Comparison of ENCODE assay signal across 9 mouse cellular contexts in the genomic region with DNA sequence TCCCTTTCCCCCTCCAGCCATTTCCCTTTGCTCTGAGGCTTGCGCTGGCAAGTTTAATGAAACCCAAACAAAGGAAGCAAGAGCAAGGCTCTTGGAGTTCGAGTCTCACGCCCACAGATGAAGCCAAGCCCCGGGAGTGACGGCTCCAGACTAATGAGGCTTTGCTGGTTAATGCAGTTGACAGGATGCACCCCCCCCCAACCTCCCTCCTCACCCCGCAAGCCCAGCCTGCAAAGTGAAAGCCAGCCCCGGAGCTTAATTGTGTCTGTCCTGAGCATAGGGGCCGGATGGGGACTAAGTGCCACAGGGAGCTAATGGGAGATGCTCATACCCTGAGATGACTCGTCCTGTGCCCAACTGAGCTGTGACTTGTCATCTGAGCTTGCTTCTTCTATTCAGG.
DNase-seq lines count a peak whose midpoint lies in the region; ATAC-seq and TF ChIP-seq lines count a peak whose summit lies in the region.
"Had no signal": no experiment of that assay in that cellular context is flagged by ENCODE, and none has a peak within 500 bp of the region (broad histone marks: within the 10 kb centered on the region; RNA-seq: fewer than 3 reads in every experiment).

No protein-coding gene starts in this region.

- no peaks in the 10 kb centered on the region; the same call in 1 of the 2 replicates for H3K27me3 ChIP-seq in heart, embryonic 14.5 days (ENCODE audit: control insufficient read depth, insufficient read depth, low read length)
- H3K27me3 ChIP-seq in midbrain, embryonic 10.5 days (ENCODE audit: low read depth, poor library complexity, severe bottlenecking): no peaks in the 10 kb centered on the region
- H3K27me3 ChIP-seq in midbrain, postnatal 0 days (ENCODE audit: insufficient read depth, low read length): no peaks in the 10 kb centered on the region
- no peaks in the 10 kb centered on the region for H3K27me3 ChIP-seq in intestine, embryonic 16.5 days (replicated peaks; ENCODE audit: control insufficient read depth, insufficient read depth, low read length)
- no peaks in the 10 kb centered on the region for H3K27me3 ChIP-seq in stomach, embryonic 16.5 days (ENCODE audit: control insufficient read depth, insufficient read depth, low read length)

- ATAC-seq in heart, embryonic 14.5 days (ENCODE audit: insufficient number of reproducible peaks, insufficient read depth, low FRiP score, low read depth): no peak
- no peak for ATAC-seq in midbrain, postnatal 0 days (ENCODE audit: low FRiP score)
- no peak for ATAC-seq in intestine, embryonic 16.5 days
- ATAC-seq in stomach, embryonic 16.5 days (ENCODE audit: insufficient read depth, low FRiP score): no peak
- no peak for ATAC-seq in inflammation-experienced regulatory T-cells, adult 6 months

- H3K9me3 ChIP-seq in heart, embryonic 14.5 days (ENCODE audit: control insufficient read depth, low read length): no peaks in the 10 kb centered on the region
- H3K9me3 ChIP-seq in midbrain, embryonic 10.5 days (replicated peaks): no peaks in the 10 kb centered on the region
- H3K9me3 ChIP-seq in midbrain, postnatal 0 days (ENCODE audit: low read length): no peaks in the 10 kb centered on the region
- no peaks in the 10 kb centered on the region for H3K9me3 ChIP-seq in intestine, embryonic 16.5 days (ENCODE audit: control insufficient read depth, low read length)
- no peaks in the 10 kb centered on the region for H3K9me3 ChIP-seq in stomach, embryonic 16.5 days (replicated peaks; ENCODE audit: control insufficient read depth, low read length)

- DNase-seq in heart, adult 11 months: no peak
- DNase-seq in midbrain, embryonic 10.5 days (ENCODE audit: low spot score): no peak
- DNase-seq in midbrain, postnatal 0 days (ENCODE audit: low spot score): no peak
- no peak for DNase-seq in adrenal gland, adult 8-10 months
- DNase-seq: thymus, adult 18-20 months had no signal

- H3K4me2 ChIP-seq in heart, embryonic 14.5 days (ENCODE audit: low read length): peak overlapping the region; percentile 12
- no peak overlapping the region for H3K4me2 ChIP-seq in midbrain, postnatal 0 days (ENCODE audit: low read depth, low read length, poor library complexity, severe bottlenecking)
- peak overlapping the region; percentile 6; the same call in 1 of the 2 replicates for H3K4me2 ChIP-seq in intestine, embryonic 16.5 days (ENCODE audit: low read depth, low read length)
- H3K4me2 ChIP-seq in stomach, embryonic 16.5 days (ENCODE audit: low read depth, low read length): peak overlapping the region; percentile 33

- H3K9ac ChIP-seq in heart, embryonic 14.5 days (ENCODE audit: low read length): no peak overlapping the region
- no peak overlapping the region for H3K9ac ChIP-seq in midbrain, postnatal 0 days (replicated peaks; ENCODE audit: low read length, poor library complexity, severe bottlenecking)
- no peak overlapping the region for H3K9ac ChIP-seq in intestine, embryonic 16.5 days (ENCODE audit: low read depth, low read length)
- H3K9ac ChIP-seq in stomach, embryonic 16.5 days (ENCODE audit: low read length): peak overlapping the region; percentile 42; the same call in 1 of the 2 replicates

- WGBS in heart, embryonic 14.5 days: 13% methylated on average over 9 of the region's 9 CpGs
- WGBS in midbrain, embryonic 10.5 days: 36% methylated on average over 9 of the region's 9 CpGs
- 16% methylated on average over 9 of the region's 9 CpGs for WGBS in midbrain, postnatal 0 days
- 13% methylated on average over 9 of the region's 9 CpGs for WGBS in intestine, embryonic 16.5 days
- WGBS in stomach, embryonic 16.5 days: 7% methylated on average over 9 of the region's 9 CpGs

- no peak for TF ChIP-seq CTCF in midbrain, postnatal 0 days (IDR thresholded peaks at IDR 0.05)

- H3K4me1 ChIP-seq in heart, embryonic 14.5 days (ENCODE audit: control insufficient read depth in 2 of 2, insufficient read depth in 2 of 2, low read length in 2 of 2): peaks cover 13 to 21% of the 10 kb centered on the region in 2 experiments
- H3K4me1 ChIP-seq in midbrain, embryonic 10.5 days: peaks cover 27% of the 10 kb centered on the region
- H3K4me1 ChIP-seq in midbrain, postnatal 0 days (ENCODE audit: insufficient read depth, low read length): peaks cover 5% of the 10 kb centered on the region; the same call in 1 of the 2 replicates
- H3K4me1 ChIP-seq in intestine, embryonic 16.5 days (ENCODE audit: control insufficient read depth, insufficient read depth, low read length): peaks cover 13% of the 10 kb centered on the region; the same call in 1 of the 2 replicates
- peaks cover 10% of the 10 kb centered on the region for H3K4me1 ChIP-seq in stomach, embryonic 16.5 days (ENCODE audit: control insufficient read depth, insufficient read depth, low read length)

- H3K36me3 ChIP-seq in heart, embryonic 14.5 days (ENCODE audit: control insufficient read depth, insufficient read depth, low read length): no peaks in the 10 kb centered on the region
- no peaks in the 10 kb centered on the region for H3K36me3 ChIP-seq in midbrain, embryonic 10.5 days
- H3K36me3 ChIP-seq in midbrain, postnatal 0 days (ENCODE audit: insufficient read depth, low read length): no peaks in the 10 kb centered on the region
- H3K36me3 ChIP-seq in intestine, embryonic 16.5 days (ENCODE audit: control insufficient read depth, insufficient read depth, low read length): no peaks in the 10 kb centered on the region
- H3K36me3 ChIP-seq in stomach, embryonic 16.5 days (ENCODE audit: control insufficient read depth, insufficient read depth, low read length): no peaks in the 10 kb centered on the region

- H3K27ac ChIP-seq in heart, embryonic 14.5 days (replicated peaks in 1 of 2; ENCODE audit: control insufficient read depth in 1 of 2, insufficient read depth in 1 of 2, low read depth in 2 of 2, low read length in 2 of 2): no peak overlapping the region
- H3K27ac ChIP-seq in midbrain, embryonic 10.5 days (replicated peaks): 0 out of 2 replicates have a peak overlapping the region, but pooled peaks have one; percentile 23
- H3K27ac ChIP-seq in midbrain, postnatal 0 days (ENCODE audit: low read depth, low read length): no peak overlapping the region
- H3K27ac ChIP-seq in intestine, embryonic 16.5 days (ENCODE audit: low read length): no peak overlapping the region
- no peak overlapping the region for H3K27ac ChIP-seq in stomach, embryonic 16.5 days (ENCODE audit: low read length)

- H3K4me3 ChIP-seq in heart, embryonic 14.5 days (ENCODE audit: control insufficient read depth in 1 of 2, insufficient read depth in 1 of 2, low read depth in 1 of 2, low read length in 2 of 2): no peak overlapping the region
- no peak overlapping the region for H3K4me3 ChIP-seq in midbrain, embryonic 10.5 days
- H3K4me3 ChIP-seq in midbrain, postnatal 0 days (ENCODE audit: low read depth, low read length): no peak overlapping the region
- H3K4me3 ChIP-seq in intestine, embryonic 16.5 days (ENCODE audit: low read length): no peak overlapping the region
- H3K4me3 ChIP-seq in stomach, embryonic 16.5 days (replicated peaks; ENCODE audit: low read length): no peak overlapping the region
